Mouse (Mus musculus) cerebellum, postnatal 36 days (tissue): Measurements from ENCODE around the gene Sec62.
A peak's percentile ranks its signal among the peaks of the same experiment; 100 is the strongest.
"Not testable (repeated sequence)": the region's sequence is repeated elsewhere in the genome, so short reads cannot be mapped to it uniquely, and the experiment has no call there.

Source experiments
- DNase-seq, 2 experiments: peaks; one replicate each; pipeline ENCODE4 v3.0.0; 2021 to 2022; ENCODE audit warnings: mixed read lengths in 2 of 2

The Sec62 gene

DNA sequence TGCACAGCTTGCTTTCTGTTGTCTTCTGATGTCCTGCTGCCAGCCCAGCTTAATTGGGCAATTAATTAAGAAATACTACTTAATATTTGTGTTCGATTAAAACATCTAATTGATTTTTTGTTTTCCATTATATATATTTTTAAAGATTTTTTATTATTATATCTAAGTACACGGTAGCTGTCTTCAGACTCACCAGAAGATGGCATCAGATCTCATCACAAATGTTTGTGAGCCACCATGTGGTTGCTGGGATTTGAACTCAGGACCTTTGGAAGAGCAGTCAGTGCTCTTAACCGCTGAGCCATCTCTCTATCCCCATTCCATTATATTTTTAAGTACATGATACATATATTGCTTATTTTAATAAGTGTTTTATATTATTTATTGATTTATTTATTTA lies 40.6 kb downstream of the Sec62 start:
- DNase-seq, result no peak

DNA sequence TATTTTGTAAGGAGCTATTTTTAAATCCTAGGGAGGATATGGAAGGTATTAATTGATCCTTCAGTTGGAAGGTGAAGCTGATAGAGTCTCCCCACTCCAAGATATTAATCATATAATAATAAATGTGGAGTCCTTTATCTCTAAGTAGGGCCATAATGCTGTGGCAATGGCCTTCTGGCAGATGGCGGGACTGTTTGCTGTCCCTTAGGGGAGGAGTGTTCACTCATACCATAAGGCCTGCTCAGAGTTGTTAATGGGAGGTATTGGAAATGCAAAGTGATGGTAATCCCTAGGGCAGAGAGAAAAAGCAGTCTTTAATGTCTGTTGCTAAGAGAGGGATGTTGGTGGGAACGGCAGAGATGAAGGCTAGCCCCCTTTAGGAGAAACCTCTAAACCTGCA lies 53.1 kb downstream of the Sec62 start:
- no peak for DNase-seq

DNA sequence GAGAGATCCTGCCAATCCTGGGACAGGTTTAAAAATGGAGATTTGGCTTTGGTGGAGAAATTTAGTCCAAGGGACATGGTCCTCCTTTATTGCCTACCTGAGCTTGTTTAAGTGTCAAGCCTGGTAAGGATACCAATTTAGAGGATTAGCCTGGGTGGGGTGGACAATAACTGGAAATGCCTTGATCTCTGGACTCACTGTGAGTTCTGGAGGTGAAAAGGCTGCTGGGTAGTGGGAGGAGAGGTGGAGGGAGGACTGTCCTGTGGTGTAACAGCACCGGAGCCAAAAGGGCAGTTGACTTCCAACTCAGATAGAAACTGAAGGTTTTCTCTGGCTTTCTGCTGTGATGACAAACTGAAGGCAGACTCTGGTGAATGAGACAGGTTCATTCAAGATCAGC lies 54.7 kb downstream of the Sec62 start:
- DNase-seq, result no peak

DNA sequence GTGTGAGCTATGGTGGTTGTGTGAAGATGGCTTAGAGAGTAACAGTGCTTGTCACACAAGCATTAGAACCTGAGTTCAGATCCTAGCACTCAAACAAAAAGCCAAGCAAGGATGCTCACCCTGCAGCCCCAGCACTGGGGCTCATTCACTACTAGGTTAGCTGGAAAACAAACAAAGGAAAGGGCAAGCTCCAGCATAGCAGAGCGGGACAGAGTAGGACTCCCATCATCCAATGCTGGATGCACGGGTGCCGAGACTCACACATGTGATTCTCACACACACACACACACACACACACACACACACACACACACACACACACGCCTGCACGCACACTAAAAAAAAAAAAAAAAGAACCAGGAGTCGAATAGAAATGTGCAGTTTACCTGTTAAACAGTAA lies 58.7 kb downstream of the Sec62 start:
- DNase-seq, result no peak

DNA sequence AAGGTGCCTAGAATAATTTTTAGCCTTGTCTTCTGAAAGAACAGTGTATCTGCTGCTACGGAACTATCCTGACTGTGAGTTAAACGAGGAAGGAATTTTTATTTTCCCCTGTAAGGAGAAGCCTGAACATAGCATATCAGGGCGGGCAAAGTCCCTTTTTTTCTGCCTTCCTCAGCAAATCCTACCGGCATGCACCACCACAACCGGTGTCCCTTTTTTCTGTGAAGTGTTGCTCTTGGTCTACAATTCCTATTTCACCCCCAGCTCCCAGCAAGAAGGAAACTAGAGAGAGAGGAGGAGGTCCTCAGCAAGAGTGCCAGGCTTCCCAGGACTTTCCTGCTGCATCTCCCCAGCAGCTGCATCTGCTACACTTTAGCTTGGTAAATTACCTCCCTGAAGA lies 60.9 kb downstream of the Sec62 start:
- no peak for DNase-seq

DNA sequence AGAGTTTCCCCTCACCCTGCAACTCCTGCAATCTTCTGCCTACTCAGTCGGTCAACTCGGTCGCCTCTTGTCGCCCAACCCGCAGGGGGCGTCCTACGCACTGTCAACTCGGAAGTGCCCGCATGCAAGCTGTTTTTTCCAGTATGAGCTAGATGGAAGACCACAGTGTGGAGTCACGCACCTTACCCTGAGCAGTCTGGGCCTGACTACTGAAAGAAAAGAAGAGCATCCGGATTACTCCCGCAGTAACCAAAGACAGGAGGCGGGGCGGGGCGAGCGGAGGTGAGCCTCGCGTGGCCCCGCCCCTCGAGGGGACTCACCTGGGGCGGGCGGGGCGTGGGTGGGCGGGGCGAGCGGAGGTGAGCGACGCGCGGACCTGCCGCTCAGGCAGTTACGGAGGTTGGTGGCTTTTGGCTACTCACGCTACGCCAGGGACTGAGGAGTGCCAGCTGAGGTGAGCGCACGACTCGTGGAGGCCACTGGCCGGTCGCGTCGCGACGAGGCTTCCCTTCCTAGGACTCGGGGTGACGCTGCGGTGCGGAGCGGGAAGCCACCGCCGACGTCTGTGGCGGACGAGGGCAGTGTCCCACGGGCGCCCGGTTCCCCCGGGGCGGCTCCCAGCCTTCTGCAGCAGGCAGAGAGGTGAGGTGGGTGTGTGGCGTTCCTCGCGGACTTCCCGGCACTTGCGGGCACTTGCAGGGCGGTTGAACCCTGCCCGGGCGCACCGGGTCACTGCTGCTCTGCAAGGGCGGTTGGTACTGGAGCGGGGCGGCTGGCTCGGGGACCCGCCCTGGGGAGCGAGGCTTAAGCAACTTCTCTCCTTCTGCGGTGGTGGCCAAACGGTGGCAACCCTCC lies 63.2 kb downstream of the Sec62 start, which contains the start of gene Gpr160:
Gene Gpr160 (plus strand): TSS at position 347 of the 855 bp plus-strand sequence.
- DNase-seq, result peak; percentile 46 to 48

DNA sequence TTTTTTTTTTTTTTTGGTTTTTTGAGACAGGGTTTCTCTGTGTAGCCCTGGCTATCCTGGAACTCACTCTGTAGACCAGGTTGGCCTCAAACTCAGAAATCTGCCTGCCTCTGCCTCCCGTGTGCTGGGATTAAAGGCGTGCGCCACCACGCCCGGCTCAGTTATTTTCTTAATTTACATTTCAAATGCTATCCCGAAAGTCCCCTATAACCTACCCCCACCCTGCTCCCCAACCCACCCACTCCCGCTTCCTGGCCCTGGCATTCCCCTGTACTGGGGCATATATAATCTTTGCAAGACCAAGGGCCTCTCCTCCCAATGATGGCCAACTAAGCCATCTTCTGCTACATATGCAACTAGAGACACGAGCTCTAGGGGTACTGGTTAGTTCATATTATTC lies 66.9 kb downstream of the Sec62 start:
- DNase-seq, result not testable (repeated sequence)

DNA sequence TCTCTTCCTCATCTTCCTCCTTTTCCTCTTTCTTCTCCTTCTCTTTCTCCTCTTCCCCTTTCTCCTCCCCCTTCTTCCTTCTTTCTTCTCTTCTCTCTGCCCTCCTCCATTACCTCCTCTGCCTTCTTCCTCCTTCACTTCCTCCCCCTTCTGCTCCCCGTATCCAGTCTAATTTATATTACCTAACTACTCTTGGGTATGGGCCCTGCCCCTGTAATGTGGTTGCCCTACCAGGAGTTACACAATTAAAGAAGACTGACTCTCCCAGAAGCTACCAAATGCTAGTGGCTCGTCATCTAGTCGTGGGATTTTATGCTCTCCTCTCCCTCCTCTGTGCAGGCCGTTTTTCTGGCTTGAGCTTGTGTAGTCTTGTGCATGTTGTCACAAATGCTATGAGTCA lies 68.0 kb downstream of the Sec62 start:
- no peak for DNase-seq

DNA sequence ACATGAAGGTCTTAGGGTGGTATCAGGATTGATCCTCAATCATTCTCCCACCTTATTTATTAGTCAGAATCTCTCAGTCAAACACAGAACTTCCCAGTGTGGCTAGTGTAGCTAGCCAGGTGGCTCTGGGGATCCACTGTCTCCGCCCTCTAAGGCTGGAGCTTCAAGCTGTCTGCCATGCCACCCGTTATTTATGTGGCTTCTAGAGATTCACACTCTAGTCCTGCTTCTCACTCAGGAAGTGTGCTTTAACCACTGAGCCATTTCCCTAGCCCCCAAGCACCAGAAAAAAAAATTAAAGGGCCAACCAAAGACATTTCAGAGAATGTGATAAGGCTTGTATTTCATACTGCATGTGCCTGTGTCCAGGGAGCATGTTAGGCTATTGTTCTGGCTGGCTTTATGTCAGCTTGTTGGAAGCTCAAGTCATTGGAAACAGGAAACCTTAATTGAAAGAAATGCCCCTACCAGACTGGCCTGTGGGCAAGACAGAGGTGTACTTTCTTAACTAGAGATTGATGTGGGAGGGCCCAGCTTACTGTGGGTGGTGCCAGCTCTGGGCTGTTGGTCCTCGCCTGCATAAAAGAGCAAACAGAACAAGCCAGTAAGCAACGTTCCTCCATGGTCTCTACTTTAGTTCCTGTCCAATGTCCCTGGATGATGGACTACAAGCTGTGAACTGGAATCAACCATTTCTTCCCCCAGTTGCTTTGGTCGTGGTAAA lies 71.2 kb downstream of the Sec62 start:
- DNase-seq, result no peak

DNA sequence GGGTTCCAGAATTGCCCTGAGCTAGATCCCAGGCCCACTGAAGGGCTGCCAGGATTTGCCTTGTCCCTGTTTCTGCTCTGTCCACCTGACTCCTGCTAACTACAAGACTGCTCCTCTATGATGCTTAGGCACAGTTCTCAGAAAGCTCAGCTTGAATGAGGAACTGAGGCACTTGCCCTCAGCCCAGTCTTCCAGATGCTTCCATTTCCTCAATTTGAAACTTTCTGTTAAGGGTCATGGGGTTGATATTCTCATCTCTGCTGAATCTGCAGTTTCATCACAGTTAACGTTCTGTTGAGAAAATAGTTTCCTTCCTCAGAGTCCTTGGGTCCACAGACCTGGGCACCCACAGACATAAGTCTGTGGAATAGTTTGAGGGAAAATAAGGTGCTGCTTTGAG lies 72.0 kb downstream of the Sec62 start:
- DNase-seq, result no peak

DNA sequence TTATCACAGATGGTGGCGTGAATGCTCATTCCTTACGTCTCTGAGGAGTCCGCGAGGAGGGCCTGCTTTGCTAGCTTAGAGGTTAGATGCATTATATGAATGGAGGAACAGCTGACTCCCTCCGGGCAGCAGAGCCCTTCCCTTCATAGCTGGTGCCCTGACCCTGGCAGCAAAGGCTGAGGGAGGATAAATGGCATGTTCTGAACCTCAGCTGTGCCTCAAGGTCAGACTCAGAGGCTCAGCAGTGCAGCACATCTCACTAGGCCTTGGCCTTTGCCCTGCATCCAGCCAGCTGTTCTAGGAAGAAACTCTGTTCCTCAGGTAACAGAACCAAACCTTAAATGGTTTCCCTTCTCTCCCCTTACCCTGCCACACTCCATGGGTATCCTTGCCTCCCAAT lies 75.5 kb downstream of the Sec62 start:
- no peak for DNase-seq

DNA sequence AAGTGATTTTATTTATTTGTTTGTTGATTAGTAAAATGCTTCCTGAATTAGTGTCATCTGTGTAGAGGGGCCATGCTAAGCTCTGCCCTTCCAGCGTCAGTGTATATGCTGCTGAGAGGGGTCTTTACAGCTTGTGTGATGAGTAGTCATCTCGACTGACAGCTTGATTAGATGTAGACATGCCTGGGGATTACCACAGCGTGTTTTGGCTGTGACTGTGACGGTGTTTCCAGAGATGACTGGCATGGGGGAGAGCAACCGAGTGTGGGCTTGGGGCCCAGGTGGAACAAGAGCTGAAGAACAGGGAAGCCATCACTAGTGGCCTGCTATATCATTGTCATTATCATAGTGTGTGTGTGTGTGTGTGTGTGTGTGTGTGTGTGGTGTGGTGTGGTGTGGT lies 76.0 kb downstream of the Sec62 start:
- DNase-seq, result no peak

DNA sequence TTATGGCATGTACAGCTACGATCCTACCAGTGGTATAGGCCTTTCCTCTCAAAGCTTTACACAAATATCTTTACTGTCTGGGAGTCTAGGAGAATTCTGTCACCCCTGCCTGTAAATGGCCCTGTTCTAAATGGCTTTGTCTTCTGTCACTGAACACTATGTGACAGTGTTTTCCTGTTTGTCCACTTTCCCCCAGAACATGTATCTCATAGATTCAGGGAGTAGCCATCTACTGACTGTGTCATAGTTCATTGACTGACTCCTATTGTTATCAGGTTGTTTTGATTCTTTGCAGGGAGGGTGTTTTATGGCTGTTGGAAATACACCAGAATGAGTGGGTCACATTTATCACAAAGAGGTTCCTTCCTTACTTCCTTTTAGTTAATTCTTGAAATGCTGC lies 77.3 kb downstream of the Sec62 start:
- DNase-seq, result no peak
